Mouse (Mus musculus) myocyte (in vitro differentiated cells): ENCODE results near the gene Erlin1. TPM values are rescaled to one million over a fixed set of nuclear protein-coding genes. Genes with fewer than 3 reads are reported as not detected.

ENCODE experiments used
- H3K27me3 ChIP-seq: one replicate; pipeline ENCODE4 v1.6.1; 2011; ENCODE audit not compliant: control insufficient read depth, insufficient read depth, insufficient read length
- H3K36me3 ChIP-seq: one replicate; pipeline ENCODE4 v1.6.1; 2011; ENCODE audit not compliant: control insufficient read depth, insufficient read depth
- H3K4me2 ChIP-seq: one replicate; pipeline ENCODE4 v1.6.1; 2011; ENCODE audit warnings: low read depth, control low read depth
- H3K4me3 ChIP-seq: one replicate; pipeline ENCODE4 v1.5.1; 2011; ENCODE audit warnings: mild to moderate bottlenecking, control low read depth, moderate library complexity
- H3K79me2 ChIP-seq: one replicate; pipeline ENCODE4 v1.6.1; 2011; ENCODE audit not compliant: control insufficient read depth, insufficient read depth
- H3ac ChIP-seq: one replicate; pipeline ENCODE4 v1.6.1; 2011; ENCODE audit not compliant: control insufficient read depth, insufficient read length
- CEBPB ChIP-seq: IDR thresholded peaks from 2 replicates; pipeline ENCODE4 v1.6.1; 2011; ENCODE audit warnings: mild to moderate bottlenecking, moderate library complexity; ENCODE audit not compliant: poor library complexity, insufficient read depth, severe bottlenecking
- E2F4 ChIP-seq: IDR thresholded peaks from one replicate; pipeline ENCODE4 v1.6.1; 2011; ENCODE audit warnings: mild to moderate bottlenecking, control low read depth, moderate library complexity; ENCODE audit not compliant: insufficient read depth
- MAX ChIP-seq: IDR thresholded peaks from one replicate; pipeline ENCODE4 v1.6.1; 2011; ENCODE audit warnings: low read depth, mild to moderate bottlenecking, control low read depth
- MYOD1 ChIP-seq, 3 experiments: IDR thresholded peaks; one replicate each; pipeline ENCODE4 v1.6.1; 2011; ENCODE audit warnings: control low read depth in 2 of 3, low read depth in 2 of 3, mild to moderate bottlenecking in 2 of 3, moderate library complexity in 1 of 3; ENCODE audit not compliant: insufficient read length in 2 of 3, control insufficient read depth in 1 of 3
- MYOG ChIP-seq, 3 experiments: IDR thresholded peaks; one replicate each; pipeline ENCODE4 v1.6.1; 2011; ENCODE audit warnings: control low read depth in 2 of 3, low read depth in 2 of 3, mild to moderate bottlenecking in 2 of 3; ENCODE audit not compliant: insufficient read length in 2 of 3, control insufficient read depth in 1 of 3, insufficient read depth in 1 of 3
- POLR2A ChIP-seq: IDR thresholded peaks from one replicate; pipeline ENCODE4 v1.6.1; 2011; ENCODE audit warnings: low read depth, mild to moderate bottlenecking, control low read depth, moderate library complexity; ENCODE audit not compliant: insufficient read length
- POLR2AphosphoS2 ChIP-seq: IDR thresholded peaks from one replicate; pipeline ENCODE4 v1.6.1; 2011; ENCODE audit warnings: low read depth, control low read depth; ENCODE audit not compliant: insufficient read length
- REST ChIP-seq: IDR thresholded peaks from one replicate; pipeline ENCODE4 v1.6.1; 2011; ENCODE audit warnings: mild to moderate bottlenecking, control low read depth, moderate library complexity; ENCODE audit not compliant: insufficient read depth, insufficient read length
- SRF ChIP-seq: IDR thresholded peaks from one replicate; pipeline ENCODE4 v1.6.1; 2011; ENCODE audit warnings: low read depth; ENCODE audit not compliant: control insufficient read depth, insufficient read length
- TCF12 ChIP-seq: IDR thresholded peaks from one replicate; pipeline ENCODE4 v1.6.1; 2011; ENCODE audit warnings: mild to moderate bottlenecking, control low read depth; ENCODE audit not compliant: poor library complexity, insufficient read depth, severe bottlenecking
- TCF3 ChIP-seq: IDR thresholded peaks from one replicate; pipeline ENCODE4 v1.6.1; 2011; ENCODE audit warnings: low read depth, control low read depth; ENCODE audit not compliant: insufficient read length
- USF1 ChIP-seq: IDR thresholded peaks from one replicate; pipeline ENCODE4 v1.6.1; 2011; ENCODE audit warnings: low read depth, mild to moderate bottlenecking, control low read depth, moderate library complexity
- polyA plus RNA-seq: library from polyadenylated mRNA; unstranded; fragments of >200 nt; fragmentation: generic; extraction: Trizol; gene quantifications from one replicate; pipeline ENCODE4 v1.2.1, GENCODE M21; 2012; ENCODE audit warnings: missing spikeins

Erlin1 gene
- polyA plus RNA-seq, 1 experiment = 13.5 TPM

GRCm38 (mm10) chr19:44032046-44032744, 37.4 kb downstream of the Erlin1 start:
- no peak overlapping the region for H3K4me3 ChIP-seq
- H3K27me3 ChIP-seq = no peaks in the 10 kb centered on the region
- no peak overlapping the region for H3ac ChIP-seq
- peaks cover 10% of the 10 kb centered on the region for H3K36me3 ChIP-seq
- no peak overlapping the region for H3K4me2 ChIP-seq
- no peaks in the 10 kb centered on the region for H3K79me2 ChIP-seq
- TF ChIP-seq MAX (no peak), POLR2A (no peak)

- no peak for TF ChIP-seq MAX
- no peak for TF ChIP-seq POLR2AphosphoS2
- TF ChIP-seq REST = no peak
- TF ChIP-seq CEBPB = no peak
- Histone ChIP-seq H3K79me2 (no peaks in the 10 kb centered on the region), H3K27me3 (no peaks in the 10 kb centered on the region), H3K4me2 (no peak overlapping the region), H3ac (no peak overlapping the region), H3K4me3 (no peak overlapping the region), H3K36me3 (peaks cover 10% of the 10 kb centered on the region)
Measured at GRCm38 (mm10) chr19:44030024-44030423, 39.6 kb downstream of the Erlin1 start.

- H3K36me3 ChIP-seq = peaks cover 10% of the 10 kb centered on the region
- H3K27me3 ChIP-seq = no peaks in the 10 kb centered on the region
- no peaks in the 10 kb centered on the region for H3K79me2 ChIP-seq
- TF ChIP-seq TCF3 (no peak), MYOD1 (IDR thresholded peaks at IDR 0.05; ENCODE audit: control insufficient read depth in 1 of 3, insufficient read length in 2 of 3, low read depth in 2 of 3) (no peak), REST (no peak), TCF12 (no peak), SRF (no peak), POLR2AphosphoS2 (no peak), MAX (no peak), E2F4 (no peak), MYOG (IDR thresholded peaks at IDR 0.05; ENCODE audit: control insufficient read depth in 1 of 3, insufficient read depth in 1 of 3, insufficient read length in 2 of 3, low read depth in 2 of 3) (no peak), POLR2A (no peak), USF1 (no peak), CEBPB (no peak)
- H3K4me2 ChIP-seq = no peak within 1 kb of the TSS
- no peak within 1 kb of the TSS for H3K4me3 ChIP-seq
- H3ac ChIP-seq = no peak within 1 kb of the TSS
Measured at GRCm38 (mm10) chr19:44028972-44029371, 40.6 kb downstream of the Erlin1 start, which contains the start of gene Cyp2c23. TSS of gene Cyp2c23 (minus strand) at chr19:44029208.

GRCm38 (mm10) chr19:44026956-44027530, 42.5 kb downstream of the Erlin1 start:
- Histone ChIP-seq H3ac (no peak overlapping the region), H3K27me3 (no peaks in the 10 kb centered on the region), H3K4me2 (no peak overlapping the region), H3K4me3 (no peak overlapping the region), H3K79me2 (no peaks in the 10 kb centered on the region), H3K36me3 (peaks cover 6% of the 10 kb centered on the region)
- TF ChIP-seq POLR2AphosphoS2 (no peak), MAX (no peak), TCF12 (no peak), SRF (no peak), MYOG (IDR thresholded peaks at IDR 0.05; ENCODE audit: control insufficient read depth in 1 of 3, insufficient read depth in 1 of 3, insufficient read length in 2 of 3, low read depth in 2 of 3) (no peak), USF1 (no peak), TCF3 (no peak), MYOD1 (IDR thresholded peaks at IDR 0.05; ENCODE audit: control insufficient read depth in 1 of 3, insufficient read length in 2 of 3, low read depth in 2 of 3) (no peak), POLR2A (no peak), CEBPB (no peak), E2F4 (no peak), REST (no peak)

- TF ChIP-seq MAX (no peak), REST (no peak), SRF (no peak), MYOG (IDR thresholded peaks at IDR 0.05; ENCODE audit: control insufficient read depth in 1 of 3, insufficient read depth in 1 of 3, insufficient read length in 2 of 3, low read depth in 2 of 3) (no peak), POLR2A (no peak), USF1 (no peak), MYOD1 (IDR thresholded peaks at IDR 0.05; ENCODE audit: control insufficient read depth in 1 of 3, insufficient read length in 2 of 3, low read depth in 2 of 3) (no peak), TCF12 (no peak)
- no peaks in the 10 kb centered on the region for H3K36me3 ChIP-seq
Measured at GRCm38 (mm10) chr19:44024921-44025585, 44.5 kb downstream of the Erlin1 start.

More at GRCm38 (mm10) chr19:44024921-44025585, 44.5 kb downstream of the Erlin1 start:
- H3K27me3 ChIP-seq = no peaks in the 10 kb centered on the region
- H3ac ChIP-seq = no peak overlapping the region
- no peak overlapping the region for H3K4me3 ChIP-seq
- no peak overlapping the region for H3K4me2 ChIP-seq
- H3K79me2 ChIP-seq = no peaks in the 10 kb centered on the region
